Mouse (Mus musculus): ENCODE results near the gene Hap1. TPM values are rescaled to one million over a fixed set of nuclear protein-coding genes. Genes with fewer than 3 reads are reported as not detected.
"Not testable (repeated sequence)": the region's sequence is repeated elsewhere in the genome, so short reads cannot be mapped to it uniquely, and the experiment has no call there.

Hap1 gene
- polyA plus RNA-seq, 1 experiment from 2014 or later = 164 TPM

DNA sequence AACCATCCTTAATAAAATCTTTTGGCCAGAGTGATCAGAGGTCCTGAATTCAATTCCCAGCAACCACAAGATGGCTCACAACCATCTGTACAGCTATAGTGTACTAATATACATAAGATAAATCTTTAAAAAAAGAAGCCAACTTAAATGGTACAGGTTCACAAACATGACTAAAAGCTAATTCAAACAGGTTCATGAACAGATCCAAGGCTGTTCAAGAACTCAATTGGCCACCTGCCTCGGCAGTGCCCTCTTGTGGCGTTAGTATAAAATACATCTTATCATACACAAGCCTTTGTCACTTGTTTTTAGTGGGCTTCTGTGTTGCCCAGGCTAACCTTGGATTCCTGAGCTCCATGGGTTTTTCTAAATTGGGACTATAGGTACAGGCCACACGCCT, 32.4 kb downstream of the Hap1 start:
- Histone ChIP-seq H3K27ac (ENCODE audit: low read length) (no peak overlapping the region), H3K9me3 (ENCODE audit: control insufficient read depth, low read length) (no peaks in the 10 kb centered on the region), H3K36me3 (ENCODE audit: control insufficient read depth, insufficient read depth) (peaks cover 11% of the 10 kb centered on the region), H3K4me2 (ENCODE audit: low read length) (no peak overlapping the region), H3K9ac (replicated peaks; ENCODE audit: low read depth, low read length) (no peak overlapping the region), H3K27me3 (replicated peaks; ENCODE audit: control insufficient read depth, insufficient read depth, low read length) (no peaks in the 10 kb centered on the region), H3K4me1 (replicated peaks; ENCODE audit: control insufficient read depth, insufficient read depth, low read length) (peaks cover 14% of the 10 kb centered on the region), H3K4me3 (replicated peaks; ENCODE audit: low read length) (no peak overlapping the region)
- WGBS = 20% methylated on average over 3 of the region's 3 CpGs
- ATAC-seq = no peak

GRCm38 (mm10) chr11:100322591-100323258, 33.2 kb downstream of the Hap1 start:
- Histone ChIP-seq H3K9ac (replicated peaks; ENCODE audit: low read depth, low read length) (no peak overlapping the region), H3K4me3 (replicated peaks; ENCODE audit: low read length) (no peak overlapping the region), H3K9me3 (ENCODE audit: control insufficient read depth, low read length) (no peaks in the 10 kb centered on the region), H3K4me1 (replicated peaks; ENCODE audit: control insufficient read depth, insufficient read depth, low read length) (peaks cover 14% of the 10 kb centered on the region), H3K36me3 (ENCODE audit: control insufficient read depth, insufficient read depth) (peaks cover 11% of the 10 kb centered on the region), H3K27ac (ENCODE audit: low read length) (no peak overlapping the region), H3K27me3 (replicated peaks; ENCODE audit: control insufficient read depth, insufficient read depth, low read length) (no peaks in the 10 kb centered on the region), H3K4me2 (ENCODE audit: low read length) (no peak overlapping the region)
- ATAC-seq = no peak
- WGBS = 77% methylated on average over 3 of the region's 3 CpGs

GRCm38 (mm10) chr11:100321479-100322305, 34.2 kb downstream of the Hap1 start:
- not testable (repeated sequence) for H3K4me3 ChIP-seq (replicated peaks; ENCODE audit: low read length); H3K9ac ChIP-seq (replicated peaks; ENCODE audit: low read depth, low read length); H3K9me3 ChIP-seq (ENCODE audit: control insufficient read depth, low read length); H3K27me3 ChIP-seq (replicated peaks; ENCODE audit: control insufficient read depth, insufficient read depth, low read length); H3K4me2 ChIP-seq (ENCODE audit: low read length); H3K27ac ChIP-seq (ENCODE audit: low read length); ATAC-seq
- H3K4me1 ChIP-seq (replicated peaks; ENCODE audit: control insufficient read depth, insufficient read depth, low read length) = peaks cover 14% of the 10 kb centered on the region
- H3K36me3 ChIP-seq (ENCODE audit: control insufficient read depth, insufficient read depth) = peaks cover 11% of the 10 kb centered on the region
- 74% methylated on average over 7 of the region's 7 CpGs for WGBS

DNA sequence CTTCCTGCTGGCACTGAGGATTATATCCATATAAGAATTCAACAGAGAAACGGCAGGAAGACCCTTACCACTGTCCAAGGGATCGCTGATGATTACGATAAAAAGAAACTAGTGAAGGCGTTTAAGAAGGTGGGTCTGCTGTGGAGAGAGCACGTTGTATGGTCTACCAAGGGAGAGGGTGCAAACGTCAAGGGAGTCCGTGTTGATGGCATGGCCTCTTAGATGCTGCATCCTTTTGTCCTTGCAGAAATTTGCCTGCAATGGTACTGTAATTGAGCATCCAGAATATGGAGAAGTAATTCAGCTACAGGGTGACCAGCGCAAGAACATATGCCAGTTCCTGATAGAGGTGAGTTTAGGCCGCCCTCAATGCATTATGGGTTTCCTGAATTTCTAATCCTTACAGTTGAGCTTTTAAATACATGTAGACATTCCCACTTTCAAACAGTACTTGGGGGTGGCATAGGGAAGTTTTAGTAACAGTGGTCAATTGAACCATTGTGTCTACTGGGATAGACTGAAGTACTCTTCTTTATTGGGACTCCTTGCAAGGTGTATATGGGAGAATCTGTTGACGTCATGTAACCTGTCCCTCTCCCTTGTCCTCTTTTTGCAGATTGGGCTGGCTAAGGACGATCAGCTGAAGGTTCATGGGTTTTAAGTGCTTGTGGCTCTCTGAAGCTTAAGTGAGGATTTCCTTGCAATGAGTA, 35.1 kb downstream of the Hap1 start:
- H3K4me3 ChIP-seq (replicated peaks; ENCODE audit: low read length) = peak overlapping the region; percentile 84
- not testable (repeated sequence) for H3K9me3 ChIP-seq (ENCODE audit: control insufficient read depth, low read length); ATAC-seq; H3K27me3 ChIP-seq (replicated peaks; ENCODE audit: control insufficient read depth, insufficient read depth, low read length)
- peaks cover 11% of the 10 kb centered on the region for H3K36me3 ChIP-seq (ENCODE audit: control insufficient read depth, insufficient read depth)
- WGBS = 19% methylated on average over 11 of the region's 11 CpGs
- H3K4me2 ChIP-seq (ENCODE audit: low read length) = peak overlapping the region; percentile 78
- H3K9ac ChIP-seq (replicated peaks; ENCODE audit: low read depth, low read length) = peak overlapping the region; percentile 95
- peaks cover 14% of the 10 kb centered on the region for H3K4me1 ChIP-seq (replicated peaks; ENCODE audit: control insufficient read depth, insufficient read depth, low read length)
- H3K27ac ChIP-seq (ENCODE audit: low read length) = peak overlapping the region; percentile 98

GRCm38 (mm10) chr11:100320172-100320630, 35.7 kb downstream of the Hap1 start:
- H3K27me3 ChIP-seq (replicated peaks; ENCODE audit: control insufficient read depth, insufficient read depth, low read length) = no peaks in the 10 kb centered on the region
- H3K27ac ChIP-seq (ENCODE audit: low read length) = peak overlapping the region; percentile 98
- ATAC-seq = peak; percentile 87
- peak overlapping the region; percentile 84 for H3K4me3 ChIP-seq (replicated peaks; ENCODE audit: low read length)
- H3K4me2 ChIP-seq (ENCODE audit: low read length) = peak overlapping the region; percentile 78
- peaks cover 11% of the 10 kb centered on the region for H3K36me3 ChIP-seq (ENCODE audit: control insufficient read depth, insufficient read depth)
- under 1% methylated on average over 40 of the region's 40 CpGs for WGBS
- no peaks in the 10 kb centered on the region for H3K9me3 ChIP-seq (ENCODE audit: control insufficient read depth, low read length)
- H3K9ac ChIP-seq (replicated peaks; ENCODE audit: low read depth, low read length) = peak overlapping the region; percentile 95
- peaks cover 14% of the 10 kb centered on the region for H3K4me1 ChIP-seq (replicated peaks; ENCODE audit: control insufficient read depth, insufficient read depth, low read length)

DNA sequence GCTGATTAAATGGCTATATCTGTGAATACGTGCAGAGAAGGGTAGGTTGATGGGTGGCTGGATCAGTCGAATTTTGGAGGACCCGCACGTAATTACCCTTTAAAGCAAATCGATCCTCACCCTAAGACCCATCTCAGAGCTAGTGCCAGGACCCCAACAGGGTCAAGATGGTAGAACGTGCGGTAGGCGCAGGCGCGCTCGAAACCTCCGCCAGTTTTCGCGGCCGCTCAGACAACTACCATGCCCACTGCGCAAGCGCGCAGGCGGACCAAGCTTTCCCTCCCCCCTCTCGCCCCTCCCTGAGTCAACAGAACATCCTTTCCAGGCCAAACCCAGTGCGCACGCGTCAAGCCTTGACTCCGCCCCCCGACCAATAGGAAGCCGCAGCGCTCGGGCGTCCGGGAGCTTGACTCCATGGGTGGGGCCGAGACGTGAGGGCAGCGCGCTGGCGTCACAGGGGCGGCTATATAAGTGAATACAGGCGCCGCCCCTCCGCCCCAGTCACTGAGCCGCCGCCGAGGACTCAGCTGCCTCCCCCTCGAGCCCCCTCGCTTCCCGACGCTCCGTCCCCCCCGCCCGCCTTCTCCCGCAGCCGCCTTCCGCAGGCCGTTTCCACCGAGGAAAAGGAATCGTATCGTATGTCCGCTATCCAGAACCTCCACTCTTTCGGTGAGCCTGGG, 36.3 kb downstream of the Hap1 start, which contains the start of gene Eif1:
TSS of gene Eif1 (plus strand) at position 394 of the 680 bp plus-strand sequence.
- H3K4me2 ChIP-seq (ENCODE audit: low read length) = peak within 1 kb of the TSS; percentile 78
- H3K4me3 ChIP-seq (replicated peaks; ENCODE audit: low read length) = peak within 1 kb of the TSS; percentile 84
- H3K9me3 ChIP-seq (ENCODE audit: control insufficient read depth, low read length) = no peaks in the 10 kb centered on the region
- peak within 1 kb of the TSS; percentile 95 for H3K9ac ChIP-seq (replicated peaks; ENCODE audit: low read depth, low read length)
- under 1% methylated on average over 50 of the region's 58 CpGs for WGBS
- H3K27me3 ChIP-seq (replicated peaks; ENCODE audit: control insufficient read depth, insufficient read depth, low read length) = no peaks in the 10 kb centered on the region
- ATAC-seq = peak; percentile 93
- H3K27ac ChIP-seq (ENCODE audit: low read length) = peak within 1 kb of the TSS; percentile 98
- H3K36me3 ChIP-seq (ENCODE audit: control insufficient read depth, insufficient read depth) = peaks cover 11% of the 10 kb centered on the region
- peaks cover 14% of the 10 kb centered on the region for H3K4me1 ChIP-seq (replicated peaks; ENCODE audit: control insufficient read depth, insufficient read depth, low read length)

GRCm38 (mm10) chr11:100318529-100319451, 37.1 kb downstream of the Hap1 start:
- 85% methylated on average over 10 of the region's 10 CpGs for WGBS
- H3K9me3 ChIP-seq (ENCODE audit: control insufficient read depth, low read length) = no peaks in the 10 kb centered on the region
- peak overlapping the region; percentile 73 for H3K4me2 ChIP-seq (ENCODE audit: low read length)
- H3K36me3 ChIP-seq (ENCODE audit: control insufficient read depth, insufficient read depth) = peaks cover 11% of the 10 kb centered on the region
- H3K27ac ChIP-seq (ENCODE audit: low read length) = peak overlapping the region; percentile 88
- H3K4me1 ChIP-seq (replicated peaks; ENCODE audit: control insufficient read depth, insufficient read depth, low read length) = peaks cover 14% of the 10 kb centered on the region
- peak overlapping the region; percentile 54 for H3K9ac ChIP-seq (replicated peaks; ENCODE audit: low read depth, low read length)
- no peaks in the 10 kb centered on the region for H3K27me3 ChIP-seq (replicated peaks; ENCODE audit: control insufficient read depth, insufficient read depth, low read length)
- ATAC-seq = peak; percentile 1; the same call in 1 of the 2 replicates
- H3K4me3 ChIP-seq (replicated peaks; ENCODE audit: low read length) = peak overlapping the region; percentile 49

DNA sequence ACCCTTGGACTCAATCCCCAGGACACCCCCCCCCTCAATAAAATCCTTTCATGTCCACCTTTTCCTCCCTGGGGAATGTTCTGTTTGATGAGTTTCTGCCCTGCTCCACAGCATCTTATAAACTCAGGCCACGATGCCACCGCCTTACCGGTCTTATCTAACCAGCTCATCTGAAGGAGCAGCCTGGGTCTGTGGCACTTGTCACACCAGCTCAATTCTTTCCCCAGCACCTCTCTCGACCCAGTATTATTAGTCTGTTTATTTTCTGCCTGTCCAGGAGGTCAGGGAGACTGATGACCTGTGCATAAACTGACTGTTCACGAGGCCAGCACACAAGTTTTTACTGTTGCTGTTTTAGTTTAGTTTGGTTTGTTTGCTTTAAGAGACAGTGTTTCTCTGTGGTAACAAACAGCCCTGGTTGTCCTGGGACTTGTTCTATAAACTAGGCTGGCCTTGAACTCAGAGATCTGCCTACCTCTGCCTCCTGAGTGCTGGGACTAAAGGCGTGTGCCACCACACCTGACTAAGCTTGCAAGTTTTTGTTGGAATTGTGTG, 38.0 kb downstream of the Hap1 start:
- ATAC-seq = no peak

More for the DNA sequence above, 38.0 kb downstream of the Hap1 start:
- H3K36me3 ChIP-seq (ENCODE audit: control insufficient read depth, insufficient read depth) = peaks cover 11% of the 10 kb centered on the region
- H3K4me1 ChIP-seq (replicated peaks; ENCODE audit: control insufficient read depth, insufficient read depth, low read length) = peaks cover 14% of the 10 kb centered on the region
- no peaks in the 10 kb centered on the region for H3K27me3 ChIP-seq (replicated peaks; ENCODE audit: control insufficient read depth, insufficient read depth, low read length)
- H3K9me3 ChIP-seq (ENCODE audit: control insufficient read depth, low read length) = no peaks in the 10 kb centered on the region
- H3K27ac ChIP-seq (ENCODE audit: low read length) = no peak overlapping the region
- no peak overlapping the region for H3K9ac ChIP-seq (replicated peaks; ENCODE audit: low read depth, low read length)
- H3K4me2 ChIP-seq (ENCODE audit: low read length) = no peak overlapping the region
- 84% methylated on average over 6 of the region's 6 CpGs for WGBS
- H3K4me3 ChIP-seq (replicated peaks; ENCODE audit: low read length) = no peak overlapping the region

Measured in forebrain, embryonic 16.5 days (tissue).